Mouse (Mus musculus) forebrain, embryonic 16.5 days (tissue): ENCODE results near the gene Chaf1a. TPM values are rescaled to one million over a fixed set of nuclear protein-coding genes. Genes with fewer than 3 reads are reported as not detected.
A peak's percentile ranks its signal among the peaks of the same experiment; 100 is the strongest.

Experiments
- ATAC-seq: fragments of 200-750 bp; cut with Nextera tagmentation; 2 replicates; pipeline ENCODE4 v1.8.0; 2017; ENCODE audit warnings: mild to moderate bottlenecking, moderate library complexity
- H3K27ac ChIP-seq: fragments of 300-500 bp; sonication (generic); 2 replicates; pipeline ENCODE4 v1.5.1; 2014; ENCODE audit warnings: low read length, control low read depth
- H3K27me3 ChIP-seq: fragments of 300-500 bp; sonication (generic); replicated peaks from 2 replicates; pipeline ENCODE4 v1.6.1; 2014; ENCODE audit warnings: low read length; ENCODE audit not compliant: control insufficient read depth, insufficient read depth
- H3K36me3 ChIP-seq: fragments of 300-500 bp; sonication (generic); 2 replicates; pipeline ENCODE4 v1.6.1; 2014; ENCODE audit not compliant: control insufficient read depth, insufficient read depth
- H3K4me1 ChIP-seq: fragments of 300-500 bp; sonication (generic); replicated peaks from 2 replicates; pipeline ENCODE4 v1.6.1; 2014; ENCODE audit warnings: low read length; ENCODE audit not compliant: control insufficient read depth, insufficient read depth
- H3K4me2 ChIP-seq: fragments of 300-500 bp; sonication (generic); 2 replicates; pipeline ENCODE4 v1.6.1; 2014; ENCODE audit warnings: mild to moderate bottlenecking, low read length, control low read depth
- H3K4me3 ChIP-seq: fragments of 300-500 bp; sonication (generic); replicated peaks from 2 replicates; pipeline ENCODE4 v1.5.1; 2014; ENCODE audit warnings: mild to moderate bottlenecking, low read length, control low read depth
- H3K9ac ChIP-seq: fragments of 300-500 bp; sonication (generic); replicated peaks from 2 replicates; pipeline ENCODE4 v1.6.1; 2014; ENCODE audit warnings: low read depth, low read length, control low read depth
- H3K9me3 ChIP-seq: fragments of 300-500 bp; sonication (generic); 2 replicates; pipeline ENCODE4 v1.6.1; 2016; ENCODE audit warnings: low read length; ENCODE audit not compliant: control insufficient read depth
- WGBS: fragments of 180-500 bp; shearing (Covaris S2); extraction: QIAGEN DNeasy Blood & Tissue Kit; methylation state at CpG from one replicate; pipeline ENCODE4 v1.1.7; 2014; 5-methylcytosine and 5-hydroxymethylcytosine counted together
- polyA plus RNA-seq: library from polyadenylated mRNA; unstranded; fragments of >200 nt; fragmentation: Nextera tagmentation; extraction: Ambion mirVana; gene quantifications from 2 replicates; pipeline ENCODE4 v1.2.1, GENCODE M21; 2015

The Chaf1a gene
- 10.6 and 12.6 TPM in 2 replicates for polyA plus RNA-seq

GRCm38 (mm10) chr17:56040030-56040856, at the start of gene Chaf1a:
Gene Chaf1a (plus strand): TSS chr17:56040439.
- Histone ChIP-seq H3K36me3 (peaks cover 3% of the 10 kb centered on the region; the same call in 1 of the 2 replicates), H3K4me2 (peak within 1 kb of the TSS; percentile 89), H3K9ac (peak within 1 kb of the TSS; percentile 69), H3K9me3 (no peaks in the 10 kb centered on the region), H3K4me3 (peak within 1 kb of the TSS; percentile 72), H3K27me3 (no peaks in the 10 kb centered on the region), H3K4me1 (peaks cover 24% of the 10 kb centered on the region), H3K27ac (peak within 1 kb of the TSS; percentile 24; the same call in 1 of the 2 replicates)
- peak; percentile 89 for ATAC-seq
- WGBS: under 1% methylated on average over 68 of the region's 68 CpGs

GRCm38 (mm10) chr17:55996007-55996406, 44.2 kb upstream of the Chaf1a start:
- Histone ChIP-seq H3K27ac (no peak overlapping the region), H3K36me3 (no peaks in the 10 kb centered on the region), H3K9ac (no peak overlapping the region), H3K4me2 (no peak overlapping the region), H3K4me3 (no peak overlapping the region), H3K4me1 (peaks cover 11% of the 10 kb centered on the region; the same call in 1 of the 2 replicates), H3K27me3 (peaks cover 7% of the 10 kb centered on the region; the same call in 1 of the 2 replicates), H3K9me3 (no peaks in the 10 kb centered on the region)
- ATAC-seq: no peak
- 85% methylated on average over 15 of the region's 15 CpGs for WGBS

GRCm38 (mm10) chr17:55999794-56000499, 40.3 kb upstream of the Chaf1a start:
- Histone ChIP-seq H3K4me3 (no peak overlapping the region), H3K36me3 (no peaks in the 10 kb centered on the region), H3K4me1 (no peaks in the 10 kb centered on the region), H3K9ac (no peak overlapping the region), H3K27ac (no peak overlapping the region), H3K9me3 (no peaks in the 10 kb centered on the region), H3K27me3 (peaks cover 9% of the 10 kb centered on the region; the same call in 1 of the 2 replicates), H3K4me2 (no peak overlapping the region)
- no peak for ATAC-seq
- WGBS: 8% methylated on average over 30 of the region's 30 CpGs

GRCm38 (mm10) chr17:56003000-56003399, 37.2 kb upstream of the Chaf1a start:
- Histone ChIP-seq H3K4me1 (peaks cover 8% of the 10 kb centered on the region), H3K9me3 (no peaks in the 10 kb centered on the region), H3K27ac (no peak overlapping the region), H3K4me3 (no peak overlapping the region), H3K9ac (no peak overlapping the region), H3K36me3 (no peaks in the 10 kb centered on the region), H3K4me2 (no peak overlapping the region), H3K27me3 (peaks cover 9% of the 10 kb centered on the region; the same call in 1 of the 2 replicates)
- WGBS: 87% methylated on average over 3 of the region's 3 CpGs
- ATAC-seq: no peak

- Histone ChIP-seq H3K4me1 (peaks cover 21% of the 10 kb centered on the region), H3K4me3 (no peak within 1 kb of the TSS), H3K4me2 (no peak within 1 kb of the TSS), H3K9ac (no peak within 1 kb of the TSS), H3K27me3 (peaks cover 4% of the 10 kb centered on the region; the same call in 1 of the 2 replicates), H3K36me3 (no peaks in the 10 kb centered on the region), H3K27ac (no peak within 1 kb of the TSS), H3K9me3 (no peaks in the 10 kb centered on the region)
- 61% methylated on average over 13 of the region's 13 CpGs for WGBS
- no peak for ATAC-seq
These were observed 34.7 kb upstream of the Chaf1a start, which contains the start of the genes Stap2 and Mpnd for GRCm38 (mm10) chr17:56005415-56006061. Gene Stap2 (minus strand): TSS chr17:56005584. Gene Mpnd (plus strand): TSS chr17:56005711.

- 54% methylated on average over 10 of the region's 10 CpGs for WGBS
- H3K4me2 ChIP-seq: no peak overlapping the region
- no peaks in the 10 kb centered on the region; the same call in none of the 2 replicates for H3K36me3 ChIP-seq
- H3K4me3 ChIP-seq: no peak overlapping the region
- H3K27ac ChIP-seq: no peak overlapping the region
- no peak overlapping the region for H3K9ac ChIP-seq
- H3K27me3 ChIP-seq: no peaks in the 10 kb centered on the region
- H3K4me1 ChIP-seq: peaks cover 32% of the 10 kb centered on the region
- no peak for ATAC-seq
- no peaks in the 10 kb centered on the region for H3K9me3 ChIP-seq
These were observed 33.3 kb upstream of the Chaf1a start for GRCm38 (mm10) chr17:56006956-56007355.

GRCm38 (mm10) chr17:56007444-56008355, 32.5 kb upstream of the Chaf1a start:
- H3K36me3 ChIP-seq: no peaks in the 10 kb centered on the region; the same call in none of the 2 replicates
- no peaks in the 10 kb centered on the region for H3K27me3 ChIP-seq
- H3K9ac ChIP-seq: peak overlapping the region; percentile 44; the same call in 1 of the 2 replicates
- H3K4me3 ChIP-seq: peak overlapping the region; percentile 86
- H3K27ac ChIP-seq: peak overlapping the region; percentile 95
- H3K4me2 ChIP-seq: peak overlapping the region; percentile 95
- peaks cover 32% of the 10 kb centered on the region for H3K4me1 ChIP-seq
- H3K9me3 ChIP-seq: no peaks in the 10 kb centered on the region
- no peak; the same call in 1 of the 2 replicates for ATAC-seq
- 33% methylated on average over 13 of the region's 14 CpGs for WGBS

- Histone ChIP-seq H3K4me3 (peak overlapping the region; percentile 86), H3K4me1 (peaks cover 32% of the 10 kb centered on the region), H3K4me2 (peak overlapping the region; percentile 95), H3K36me3 (peaks cover 3% of the 10 kb centered on the region), H3K27ac (peak overlapping the region; percentile 95), H3K9ac (peak overlapping the region; percentile 93), H3K27me3 (no peaks in the 10 kb centered on the region), H3K9me3 (no peaks in the 10 kb centered on the region)
- WGBS: under 1% methylated on average over 21 of the region's 21 CpGs
- peak; percentile 94 for ATAC-seq
These were observed 31.7 kb upstream of the Chaf1a start for GRCm38 (mm10) chr17:56008356-56009087.
